Mouse (Mus musculus) layer of hippocampus, adult 9-11 months (tissue): ENCODE data around the gene Isca1.
"Not testable (repeated sequence)": the region's sequence is repeated elsewhere in the genome, so short reads cannot be mapped to it uniquely, and the experiment has no call there.

Experiments used
- DNase-seq: peaks from one replicate; pipeline ENCODE4 v3.0.0; 2022

The Isca1 gene

DNA sequence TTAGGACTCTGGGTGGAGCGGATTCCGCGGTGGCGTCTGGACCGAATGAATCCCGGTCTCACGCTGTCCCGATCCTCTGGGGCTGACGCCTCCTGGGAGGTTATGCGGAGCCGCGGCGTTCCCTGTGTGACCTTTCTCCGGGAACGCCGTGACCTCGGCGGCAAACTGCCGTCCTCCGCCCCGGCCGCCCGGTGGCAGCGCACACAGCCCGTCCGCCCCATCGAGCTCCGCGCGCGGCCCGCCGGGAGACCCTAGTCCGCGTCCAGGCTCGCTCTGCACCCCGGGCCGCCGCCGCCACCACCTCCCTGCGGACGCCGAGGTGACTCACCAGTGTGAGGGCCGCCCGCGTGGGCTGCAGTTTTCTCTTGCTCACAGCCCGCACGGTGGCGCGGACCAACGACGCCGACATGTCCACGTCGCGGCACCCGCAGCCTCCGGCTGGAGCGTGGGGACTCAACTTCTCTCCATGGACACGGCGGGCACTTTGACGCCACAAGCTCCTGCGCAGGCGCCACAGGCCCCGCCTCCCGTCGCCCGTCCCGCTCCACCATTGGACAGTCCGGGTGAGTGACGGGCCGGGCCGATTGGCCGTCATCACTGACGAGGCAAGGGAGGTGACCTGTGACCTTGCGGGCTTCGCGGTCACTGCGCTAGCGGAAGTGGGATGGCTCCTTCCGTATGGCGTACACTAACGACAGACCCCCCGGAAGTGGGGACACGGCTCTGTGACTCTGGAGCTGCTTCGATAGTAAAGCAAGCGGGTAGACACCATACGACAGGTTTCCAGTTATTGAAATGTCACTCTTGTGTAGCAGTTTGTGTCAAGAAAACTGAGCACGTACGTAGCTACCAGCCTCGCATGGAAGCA, at the start of gene Isca1:
Gene Isca1, minus strand, starts transcription at position 515 of the 868 bp plus-strand sequence.
- DNase-seq: peak; percentile 99

DNA sequence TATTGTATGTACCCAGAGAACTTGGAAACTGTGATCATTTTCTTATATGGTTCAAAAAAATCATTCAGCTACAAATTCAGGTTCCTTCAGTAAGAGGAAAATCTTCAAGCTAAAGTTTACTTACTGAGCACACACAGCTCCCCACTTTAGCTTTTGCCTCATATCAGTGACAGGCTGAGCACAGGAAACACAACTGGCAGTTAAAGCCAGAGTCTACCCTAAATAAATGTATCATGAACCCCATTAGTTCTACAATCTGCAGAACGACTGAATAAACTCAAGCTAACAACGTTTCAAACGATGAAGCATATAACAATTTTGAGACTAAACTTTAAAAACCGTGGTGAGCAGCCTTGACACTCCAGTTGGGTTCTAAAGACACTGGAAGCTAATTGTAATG, 47.7 kb upstream of the Isca1 start:
- no peak for DNase-seq

DNA sequence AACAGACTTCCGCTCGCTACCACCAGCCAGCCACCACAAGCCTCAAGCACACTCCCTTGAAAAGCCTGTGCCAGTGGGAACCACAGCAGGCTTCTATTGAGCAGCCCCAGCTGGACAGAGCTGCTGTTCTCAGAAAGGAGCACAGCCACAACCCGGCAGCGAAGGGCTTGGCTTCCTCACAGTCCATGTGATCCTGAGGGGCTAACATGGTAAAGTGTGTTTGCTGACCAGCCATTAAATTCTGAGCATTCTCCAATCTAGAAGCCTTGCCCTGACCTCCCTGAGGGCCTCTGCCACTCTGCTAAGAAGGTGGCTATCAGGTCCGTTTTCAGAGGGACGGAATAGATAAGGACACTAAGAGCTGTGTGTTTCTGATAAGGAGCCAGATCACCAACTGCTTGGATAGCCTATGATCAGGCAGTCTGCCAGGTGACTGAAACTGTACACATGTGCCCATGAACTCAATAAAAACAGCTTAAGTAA, 44.5 kb upstream of the Isca1 start:
- no peak for DNase-seq

DNA sequence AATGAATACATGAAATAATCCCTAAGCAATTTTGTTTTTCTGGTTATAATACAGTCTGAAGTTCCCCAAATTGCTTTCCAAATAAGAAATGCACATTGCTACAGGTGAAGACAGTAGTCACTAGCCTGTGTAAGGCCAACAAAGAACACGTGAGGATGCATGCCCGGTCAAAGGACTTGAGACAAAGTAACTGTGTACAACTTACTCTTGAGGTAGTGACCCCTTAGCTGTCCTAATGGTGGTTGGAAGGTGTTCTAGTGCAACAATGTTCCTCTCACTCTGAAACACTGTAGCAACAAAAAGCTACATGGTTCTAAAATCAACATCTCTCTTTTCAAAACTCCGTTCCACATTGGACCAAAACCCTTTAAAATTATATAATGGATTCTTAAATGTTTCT, 42.0 kb upstream of the Isca1 start:
- no peak for DNase-seq

DNA sequence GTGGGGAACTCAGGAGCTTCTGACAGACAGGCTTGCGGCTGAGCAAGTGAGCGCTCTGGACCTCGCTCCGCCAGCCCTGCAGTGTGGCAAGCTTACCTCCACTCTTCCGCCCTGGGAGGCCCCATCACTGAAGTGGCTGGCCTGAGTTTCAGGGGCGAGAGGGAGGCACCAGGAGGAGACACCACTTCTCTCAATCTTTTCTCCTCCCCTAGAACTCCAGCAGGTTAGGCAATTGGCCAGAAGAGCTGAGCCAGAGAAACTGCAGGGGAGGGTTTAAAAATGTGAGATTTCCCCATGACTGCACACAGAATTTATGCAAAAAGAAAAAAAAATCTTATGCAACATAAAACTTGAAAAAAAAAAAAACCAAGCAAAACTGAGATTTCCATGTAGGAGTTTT, 31.4 kb upstream of the Isca1 start:
- DNase-seq: no peak

DNA sequence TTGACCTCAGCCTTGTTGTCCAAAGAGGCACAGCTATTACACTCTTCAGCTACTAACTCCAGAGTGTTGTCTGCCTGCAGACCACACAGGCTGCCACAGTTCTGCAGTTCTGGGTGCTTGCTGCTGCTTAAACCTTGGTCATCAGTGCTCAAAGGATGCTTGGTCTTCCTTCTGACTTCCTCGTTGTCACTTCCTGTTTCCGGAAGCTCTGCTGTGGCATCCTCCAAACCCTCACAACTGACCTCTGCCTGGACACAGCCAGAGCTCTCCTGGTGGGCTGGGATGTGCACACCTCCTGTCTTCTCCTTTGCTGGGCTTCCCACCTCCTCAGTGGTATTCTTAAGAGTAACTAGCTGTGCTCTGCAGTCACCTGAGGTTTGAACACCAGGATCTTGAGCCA, 30.5 kb upstream of the Isca1 start:
- DNase-seq: no peak

DNA sequence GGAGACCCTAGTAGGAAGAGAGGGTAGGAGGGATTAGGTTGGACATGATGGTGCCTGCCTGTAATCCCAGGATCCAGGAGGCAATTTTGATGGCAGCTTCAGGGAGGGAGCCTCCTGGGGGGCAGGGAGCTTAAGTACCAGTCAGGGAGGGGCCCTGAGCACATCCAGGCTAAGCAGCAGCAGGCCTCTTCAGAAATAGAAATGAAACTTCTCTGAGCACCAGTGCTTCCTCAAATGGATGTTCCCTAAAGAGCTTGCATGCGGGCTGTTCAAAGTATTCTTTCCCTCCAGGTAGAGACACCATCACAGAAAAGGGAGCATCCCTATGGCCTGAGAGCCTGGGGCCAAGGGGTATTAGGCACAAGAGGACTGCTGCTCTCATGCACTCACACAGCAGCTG, 28.7 kb upstream of the Isca1 start:
- no peak for DNase-seq

DNA sequence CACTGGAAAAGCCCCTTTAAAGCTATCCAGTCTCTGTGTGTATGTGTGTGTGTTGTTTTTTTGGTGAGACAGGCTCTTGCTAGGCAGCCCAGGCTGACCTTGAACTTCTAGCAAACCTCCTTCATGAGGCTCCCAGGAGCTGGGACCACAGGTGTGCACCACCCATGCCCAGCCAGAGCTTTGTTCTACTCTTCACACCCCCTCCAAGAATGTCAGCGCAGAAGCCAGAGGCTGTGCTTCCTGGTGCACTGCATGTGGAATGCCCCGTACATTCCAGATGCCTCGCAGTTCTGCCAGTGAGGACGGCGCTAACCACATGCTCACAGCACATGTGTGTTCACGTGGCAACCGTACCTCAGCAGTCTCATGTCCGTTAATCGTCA, 26.8 kb upstream of the Isca1 start:
- no peak for DNase-seq

DNA sequence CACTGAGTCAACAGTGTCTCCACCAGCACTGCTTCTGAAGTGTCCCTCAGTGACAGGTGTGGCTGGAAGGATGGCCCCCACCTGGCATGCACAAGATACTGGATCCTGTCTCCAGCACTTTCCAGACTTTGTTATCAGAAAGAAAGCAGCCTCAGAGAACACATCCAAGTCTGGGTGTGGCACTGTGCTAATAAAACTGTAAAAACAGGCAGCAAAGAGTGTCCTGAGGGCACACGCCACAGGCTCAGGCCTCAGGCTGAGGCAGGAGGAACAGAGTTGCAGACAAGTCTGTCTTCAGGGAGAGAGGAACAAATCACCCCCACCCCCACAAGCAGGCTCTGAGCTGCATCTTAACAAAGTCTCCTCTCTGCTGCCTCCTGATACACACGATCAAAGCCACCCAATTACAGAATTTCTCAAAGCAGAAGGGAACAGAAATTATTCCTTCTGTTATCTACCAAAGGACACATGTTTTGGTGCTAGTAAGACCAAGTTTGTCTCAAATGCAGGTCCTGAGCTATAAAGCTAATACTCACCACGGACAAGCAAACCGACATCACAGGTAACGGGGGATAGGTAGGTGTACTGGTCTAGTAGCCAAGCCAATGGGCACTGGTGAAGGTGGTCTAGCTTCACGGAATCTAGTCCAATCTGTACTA, 26.3 kb upstream of the Isca1 start:
- no peak for DNase-seq

DNA sequence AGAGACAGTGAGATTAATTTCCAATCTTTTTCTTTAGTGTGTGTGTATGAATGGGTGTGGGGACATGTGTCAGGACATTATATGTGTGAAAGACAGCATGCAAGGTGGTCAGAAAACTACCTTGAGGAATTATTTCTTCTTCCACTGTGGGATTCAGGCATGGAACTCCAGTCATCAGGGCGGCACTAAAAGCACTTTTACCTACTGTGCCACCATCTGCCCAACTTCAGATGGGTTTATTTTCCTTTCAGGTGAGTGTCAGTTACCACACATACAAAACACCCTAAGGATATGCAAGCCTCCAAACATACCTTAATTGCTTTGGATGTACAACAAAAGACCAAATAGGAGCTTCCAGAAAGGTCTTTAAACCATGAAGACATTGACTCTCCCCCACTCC, 25.2 kb upstream of the Isca1 start:
- DNase-seq: no peak

DNA sequence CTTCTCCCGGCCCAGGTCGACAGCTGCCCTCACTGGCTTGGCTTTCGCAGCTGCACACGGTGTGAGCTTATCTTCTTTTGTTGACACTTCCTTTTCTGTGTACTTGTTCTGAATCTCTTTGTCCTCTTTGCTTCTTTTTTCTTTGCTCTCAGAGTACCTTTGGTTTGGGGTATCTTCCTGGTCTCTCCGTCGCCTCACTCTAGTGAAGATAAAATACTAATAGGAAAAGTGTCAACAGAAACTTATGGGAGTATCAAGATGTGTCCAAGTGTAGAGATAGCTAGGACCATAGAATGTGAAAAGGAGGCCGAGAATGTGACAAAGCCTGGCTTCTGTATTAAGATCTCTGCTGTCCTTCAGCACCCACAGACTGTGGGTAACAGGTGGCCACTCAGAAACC, 12.5 kb upstream of the Isca1 start, which contains the start of gene Gm49354:
Gene Gm49354, minus strand, starts transcription at position 101 of the 400 bp plus-strand sequence.
- DNase-seq: no peak

DNA sequence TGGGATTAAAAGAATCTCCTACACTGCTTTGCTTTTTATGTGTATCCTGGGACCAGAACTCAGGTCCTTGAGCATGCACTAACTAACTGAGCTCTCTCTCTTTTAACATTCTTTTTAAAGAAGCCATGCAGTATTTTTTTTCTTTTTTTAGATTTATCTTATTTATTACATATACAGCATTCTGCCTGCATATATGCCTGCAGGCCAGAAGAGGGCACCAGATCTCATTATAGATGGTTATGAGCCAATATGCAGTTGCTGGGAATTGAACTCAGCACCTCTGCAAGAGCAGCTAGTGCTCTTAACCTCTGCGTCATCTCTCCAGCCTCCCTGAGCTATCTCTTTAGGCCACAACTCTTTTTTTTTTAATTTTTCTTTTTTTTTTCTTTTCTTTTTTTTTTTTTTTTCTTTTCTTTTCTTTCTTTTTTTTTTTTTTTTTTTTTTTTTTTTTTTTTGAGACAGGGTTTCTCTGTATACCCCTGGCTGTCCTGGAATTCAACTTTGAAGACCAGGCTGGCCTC, 10.2 kb upstream of the Isca1 start:
- not testable (repeated sequence) for DNase-seq

DNA sequence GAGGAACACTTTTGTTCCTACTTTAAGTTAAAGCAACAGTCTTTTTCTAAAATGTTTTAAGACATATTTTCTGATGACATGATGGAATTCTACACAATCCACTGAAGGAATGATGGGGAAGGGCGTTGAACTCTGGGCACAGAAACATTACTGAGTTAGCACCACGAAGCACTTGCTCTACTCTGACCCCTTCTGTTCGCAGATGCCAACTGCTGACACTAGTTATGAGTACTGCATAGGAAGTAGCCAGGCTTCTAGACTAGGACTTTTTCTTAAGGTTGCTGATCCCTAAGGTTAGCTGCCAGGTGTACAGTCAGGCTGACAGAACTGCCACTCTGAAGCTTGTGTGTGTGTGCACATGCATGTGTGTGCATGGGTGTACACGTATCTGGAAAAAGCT, 9.6 kb upstream of the Isca1 start:
- no peak for DNase-seq

DNA sequence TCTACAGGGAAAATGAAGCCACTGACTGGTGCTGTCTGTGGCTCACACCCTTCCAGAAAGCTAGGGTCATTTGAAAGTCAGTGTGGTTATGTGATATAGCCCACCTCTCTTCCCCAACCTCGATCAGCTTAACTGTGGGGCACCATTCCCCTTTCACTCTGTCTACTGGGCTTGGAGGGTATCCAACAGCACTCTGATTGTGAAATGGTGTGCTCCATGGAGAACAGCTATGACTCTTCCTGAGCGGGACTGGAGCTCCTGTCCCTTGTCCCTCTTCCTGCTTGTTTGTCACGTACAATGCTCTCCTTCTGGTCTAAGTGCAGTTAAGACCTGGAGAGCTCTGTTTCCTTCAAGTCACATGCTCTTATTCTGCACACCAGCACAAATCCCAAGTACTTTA, 5.6 kb upstream of the Isca1 start:
- DNase-seq: no peak

DNA sequence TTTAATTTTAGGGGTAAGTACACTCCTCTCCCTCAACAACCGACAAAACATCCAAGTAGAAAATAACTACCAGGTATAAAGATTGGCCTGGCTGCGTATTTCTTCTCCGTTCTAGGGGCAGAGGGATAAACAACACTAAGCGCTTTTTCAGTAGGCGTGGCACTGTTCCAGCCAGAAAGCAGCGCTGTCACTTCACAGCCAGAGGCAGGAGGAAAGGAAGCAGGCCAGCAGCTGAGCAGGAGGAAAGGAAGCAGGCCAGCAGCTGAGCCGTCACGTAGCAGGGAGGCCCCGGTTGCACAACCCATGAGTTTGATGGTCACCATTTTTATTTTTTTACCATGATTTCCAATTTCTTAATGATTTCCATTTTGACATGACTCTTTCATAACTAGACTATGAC, 1.6 kb upstream of the Isca1 start:
- DNase-seq: peak; percentile 67

DNA sequence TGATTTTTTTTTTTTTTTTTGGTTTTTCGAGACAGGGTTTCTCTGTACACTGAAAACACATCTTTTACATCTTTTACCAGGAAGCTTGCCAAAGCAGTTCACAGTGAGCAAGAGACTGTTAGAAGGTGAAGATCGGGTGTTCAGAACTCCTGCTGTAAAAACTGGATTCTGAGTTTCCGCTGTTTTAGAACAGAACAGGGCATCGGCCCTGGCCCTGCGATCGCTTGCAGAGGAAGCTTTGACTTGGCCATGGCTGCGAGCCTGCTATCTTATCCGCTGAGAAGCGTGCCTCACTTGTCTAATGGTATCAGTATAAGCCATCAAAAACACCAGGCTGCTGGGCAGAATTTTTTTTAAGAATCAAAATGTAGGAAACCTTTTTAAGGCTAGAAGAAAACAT, 1.2 kb upstream of the Isca1 start:
- DNase-seq: no peak

DNA sequence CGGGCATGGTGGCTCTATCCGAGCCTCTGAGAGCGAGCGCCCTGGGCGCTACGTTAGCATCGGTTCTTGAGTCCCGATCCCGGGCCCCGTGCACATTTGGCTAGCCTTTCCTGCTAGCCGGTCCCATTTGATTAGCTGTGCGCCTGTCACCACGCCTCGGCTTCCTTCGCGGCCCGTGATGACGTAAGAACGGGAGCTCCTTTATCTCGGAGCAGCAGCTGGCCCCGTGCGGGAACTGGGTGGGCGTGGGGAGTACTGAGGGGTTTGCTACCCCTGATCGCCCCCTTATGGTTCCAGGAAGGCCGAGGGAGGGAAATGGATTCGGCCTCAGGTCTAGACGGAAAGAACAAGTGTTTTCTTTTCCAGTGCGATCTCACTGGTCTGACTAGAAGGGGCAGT, 553 bp upstream of the Isca1 start:
- peak; percentile 90 for DNase-seq

DNA sequence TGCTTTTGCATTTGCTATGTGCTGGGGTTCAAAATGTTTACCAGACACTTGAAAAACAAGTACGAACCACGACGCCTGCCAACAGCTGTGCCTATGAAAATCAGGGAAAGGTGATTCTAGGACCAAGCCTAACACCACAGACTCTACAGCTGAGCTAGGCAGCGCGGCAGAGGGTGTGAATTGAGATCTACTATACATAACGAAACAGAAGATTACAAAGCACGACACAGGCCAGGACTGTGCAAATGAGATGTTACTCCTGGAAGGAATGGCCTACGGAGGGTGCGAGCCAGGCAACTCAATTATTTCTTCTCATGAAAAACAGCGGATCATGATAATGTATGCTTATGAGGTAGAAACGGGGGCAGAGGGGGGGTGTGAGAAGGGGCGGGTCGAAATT, 1.1 kb downstream of the Isca1 start:
- no peak for DNase-seq

DNA sequence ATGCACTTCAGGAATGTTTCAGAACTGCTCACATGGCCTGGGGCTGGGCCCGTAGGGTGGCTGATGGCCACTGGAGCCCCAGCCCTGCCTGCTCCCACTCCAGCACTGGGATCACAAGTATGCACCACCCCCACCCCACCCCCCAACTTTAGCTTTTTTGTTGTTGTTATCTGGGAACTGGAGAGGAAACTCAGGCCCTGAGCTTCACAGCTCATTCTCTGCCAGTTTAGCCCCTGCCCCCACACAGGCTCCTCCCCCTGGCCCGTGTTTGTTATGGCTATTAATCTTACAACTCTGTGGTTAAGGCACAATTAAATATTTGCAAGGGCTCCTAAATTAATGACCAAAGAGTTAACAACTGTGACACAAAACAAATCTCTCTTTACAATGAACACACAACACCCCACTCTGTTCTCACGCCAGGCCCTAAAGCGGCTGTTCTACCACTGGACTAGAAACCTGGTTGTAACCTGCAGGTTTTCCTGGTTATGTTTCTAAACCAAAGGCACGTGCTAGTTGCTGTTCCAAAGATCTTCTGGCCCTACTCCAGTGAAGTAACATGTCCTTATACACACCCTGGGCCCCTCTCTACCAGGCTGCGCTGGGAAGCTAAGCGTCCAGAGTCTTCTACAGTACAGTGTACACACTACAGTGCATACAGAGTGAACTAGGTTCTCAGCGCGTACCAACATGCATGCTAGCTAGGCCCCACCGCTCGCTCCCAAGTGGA, 2.7 kb downstream of the Isca1 start:
- DNase-seq: no peak

DNA sequence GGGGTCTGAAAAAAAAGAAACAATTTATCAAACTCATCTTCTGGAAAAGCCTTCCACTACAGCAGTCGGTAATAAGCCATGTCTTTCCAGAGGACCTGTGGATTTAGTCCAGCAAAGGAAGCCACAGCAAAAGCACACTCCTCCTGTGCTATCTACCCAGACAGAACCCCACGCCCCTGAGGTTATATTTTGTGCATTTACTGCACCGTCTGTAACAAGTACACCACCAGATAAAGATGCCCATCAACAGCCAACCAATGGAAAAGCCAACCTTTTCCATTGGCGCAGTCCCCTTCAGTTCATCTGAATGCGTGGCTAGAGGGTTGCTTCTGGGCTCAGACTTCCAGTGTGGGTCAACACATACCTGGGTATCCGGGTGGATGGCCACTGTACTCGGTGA, 6.8 kb downstream of the Isca1 start:
- DNase-seq: no peak

DNA sequence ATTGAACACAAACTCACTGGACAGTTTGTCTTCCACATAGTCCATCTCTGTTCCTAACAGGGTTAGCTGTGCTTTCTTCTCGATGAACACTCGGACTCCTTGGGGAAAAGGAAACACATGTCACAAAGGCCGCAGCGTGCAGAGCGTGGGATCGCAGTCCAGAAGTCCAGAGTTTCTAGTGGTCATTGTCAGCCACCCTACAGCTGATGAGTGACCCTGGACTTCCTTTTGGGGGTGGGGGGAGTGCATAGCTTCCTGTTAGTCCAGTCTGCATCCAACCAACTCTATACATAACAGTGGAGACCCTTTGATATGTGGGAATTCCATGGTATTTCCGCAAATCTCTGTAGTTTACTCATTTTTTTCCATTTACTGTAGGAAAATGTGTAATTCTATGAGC, 12.7 kb downstream of the Isca1 start:
- DNase-seq: no peak

DNA sequence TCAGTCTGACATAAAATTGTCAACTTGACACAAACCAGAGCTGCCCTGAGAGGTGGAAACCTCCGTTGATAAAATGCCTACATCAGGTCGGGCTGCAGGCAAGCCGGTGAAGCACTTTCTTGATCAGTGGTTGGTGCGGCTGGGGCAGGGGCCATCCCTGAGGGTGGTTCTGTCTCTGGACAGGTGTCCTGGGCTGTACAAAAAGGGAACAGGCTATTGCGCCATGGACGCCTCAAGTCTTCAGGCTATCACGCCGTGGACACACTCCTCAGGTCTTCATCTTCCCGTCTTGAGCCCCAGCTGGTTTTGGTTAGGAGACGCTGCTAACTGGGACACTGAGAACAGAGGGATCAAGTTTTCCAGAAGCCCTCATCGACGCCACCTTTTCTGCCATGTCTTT, 19.3 kb downstream of the Isca1 start:
- DNase-seq: no peak

DNA sequence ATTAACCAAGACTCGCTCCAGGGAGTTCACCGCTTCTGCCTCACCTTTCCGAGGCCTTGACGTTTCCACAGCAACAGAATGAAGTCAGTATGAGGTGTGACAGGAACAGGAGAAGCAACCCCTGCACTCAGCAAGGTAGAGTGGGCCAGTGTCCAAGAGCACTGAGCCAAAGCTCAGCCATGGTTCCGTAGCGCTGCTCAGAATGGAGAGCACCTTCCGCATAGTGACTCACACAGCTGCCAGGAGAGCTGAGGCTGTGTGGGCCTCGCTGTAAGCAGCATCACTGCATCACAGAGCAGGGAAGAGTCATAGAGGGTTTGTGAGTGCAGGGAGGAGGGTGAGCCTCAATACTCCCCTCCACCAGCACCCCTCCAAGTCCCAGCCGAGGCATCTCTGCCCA, 22.9 kb downstream of the Isca1 start, which contains the start of gene 1700014D04Rik:
Gene 1700014D04Rik, minus strand, starts transcription at position 42 of the 400 bp plus-strand sequence.
- DNase-seq: peak; percentile 42
